Mouse (Mus musculus) lung, embryonic 15.5 days (tissue): ENCODE data around the gene Taf1a. TPM values are rescaled to one million over a fixed set of nuclear protein-coding genes. Genes with fewer than 3 reads are reported as not detected.
A peak's percentile ranks its signal among the peaks of the same experiment; 100 is the strongest.

Experiments
- ATAC-seq: fragments of 200-750 bp; cut with Nextera tagmentation; 2 replicates; pipeline ENCODE4 v1.8.0; 2017; ENCODE audit warnings: moderate number of reproducible peaks, borderline replicate concordance; ENCODE audit not compliant: low FRiP score, low TSS enrichment; ENCODE audit errors: extremely low read depth
- H3K27ac ChIP-seq: fragments of 300-500 bp; sonication (generic); 2 replicates; pipeline ENCODE4 v1.5.1; 2015; ENCODE audit warnings: moderate library complexity, mild to moderate bottlenecking, inconsistent platforms
- H3K27me3 ChIP-seq: fragments of 300-500 bp; sonication (generic); 2 replicates; pipeline ENCODE4 v1.6.1; 2015; ENCODE audit warnings: inconsistent platforms
- H3K36me3 ChIP-seq: fragments of 300-500 bp; sonication (generic); 2 replicates; pipeline ENCODE4 v1.6.1; 2015; ENCODE audit warnings: inconsistent platforms
- H3K4me1 ChIP-seq: fragments of 300-500 bp; sonication (generic); 2 replicates; pipeline ENCODE4 v1.6.1; 2015; ENCODE audit warnings: inconsistent platforms
- H3K4me2 ChIP-seq: fragments of 300-500 bp; sonication (generic); 2 replicates; pipeline ENCODE4 v1.6.1; 2015; ENCODE audit warnings: inconsistent platforms, mild to moderate bottlenecking, moderate library complexity
- H3K4me3 ChIP-seq: fragments of 300-500 bp; sonication (generic); 2 replicates; pipeline ENCODE4 v1.5.1; 2015; ENCODE audit warnings: mild to moderate bottlenecking, inconsistent platforms
- H3K9ac ChIP-seq: fragments of 300-500 bp; sonication (generic); 2 replicates; pipeline ENCODE4 v1.6.1; 2015; ENCODE audit warnings: inconsistent platforms
- H3K9me3 ChIP-seq: fragments of 300-500 bp; sonication (generic); 2 replicates; pipeline ENCODE4 v1.6.1; 2016; ENCODE audit warnings: inconsistent platforms
- WGBS: fragments of 180-500 bp; shearing (Covaris S2); methylation state at CpG from one replicate; pipeline ENCODE4 v1.1.7; 2015; 5-methylcytosine and 5-hydroxymethylcytosine counted together
- polyA plus RNA-seq: library from polyadenylated mRNA; unstranded; fragments of >200 nt; fragmentation: Nextera tagmentation; extraction: Ambion mirVana; gene quantifications from 2 replicates; pipeline ENCODE4 v1.2.1, GENCODE M21; 2015

The Taf1a gene
- polyA plus RNA-seq, 1 experiment from 2014 or later: 21.0 TPM

GRCm38 (mm10) chr1:183417873-183418272 is 29.1 kb downstream of the Taf1a start, which contains the start of gene Hhipl2:
Hhipl2 (plus strand) TSS chr1:183418215.
- 56% methylated on average over 12 of the region's 12 CpGs for WGBS
- H3K9ac ChIP-seq: no peak within 1 kb of the TSS
- H3K4me3 ChIP-seq: no peak within 1 kb of the TSS
- ATAC-seq: no peak
- no peak within 1 kb of the TSS for H3K4me2 ChIP-seq
- no peak within 1 kb of the TSS for H3K27ac ChIP-seq
- H3K36me3 ChIP-seq: no peaks in the 10 kb centered on the region
- H3K4me1 ChIP-seq: no peaks in the 10 kb centered on the region
- H3K27me3 ChIP-seq: no peaks in the 10 kb centered on the region
- no peaks in the 10 kb centered on the region for H3K9me3 ChIP-seq

DNA sequence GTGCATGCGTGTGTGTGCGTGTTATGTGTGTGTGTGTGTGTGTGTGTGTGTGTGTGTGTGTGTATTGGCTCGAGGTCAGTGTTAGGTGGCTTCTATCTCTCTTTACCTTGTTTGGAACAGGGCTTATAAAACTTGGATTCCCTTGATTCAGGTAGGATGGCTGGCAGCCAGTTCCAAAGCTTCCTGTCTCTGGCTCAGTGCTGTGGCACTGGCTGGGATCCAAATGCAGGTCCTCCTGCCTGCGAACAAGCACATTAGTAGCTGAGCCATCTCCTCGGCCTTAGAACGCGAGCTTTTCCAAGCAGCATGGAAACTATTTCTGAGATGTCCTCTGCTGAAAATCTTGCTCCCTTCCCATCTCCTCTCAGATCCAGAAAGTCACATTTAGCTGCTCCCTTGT is 31.0 kb downstream of the Taf1a start:
- 77% methylated on average over 7 of the region's 7 CpGs for WGBS
- Histone ChIP-seq H3K27ac (no peak overlapping the region), H3K9ac (no peak overlapping the region)

DNA sequence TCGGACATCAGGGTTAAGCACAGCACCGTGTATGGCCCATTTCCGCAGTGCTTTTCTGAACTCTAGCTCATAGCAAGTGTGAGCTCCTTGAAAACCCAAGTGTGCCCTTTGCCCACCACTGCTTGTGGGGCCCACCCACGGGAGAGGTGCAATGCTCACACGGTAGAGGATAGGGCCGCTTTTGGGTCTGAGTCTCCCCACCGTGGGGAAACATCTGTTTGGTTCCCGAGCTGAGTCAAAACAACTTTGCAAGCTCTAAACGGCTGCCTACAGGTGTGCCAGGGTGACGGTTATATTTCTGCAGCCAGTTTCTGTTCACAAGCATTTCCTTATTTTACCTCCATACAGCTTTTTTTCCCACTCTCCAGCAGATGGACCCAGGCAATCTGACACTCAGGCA is 31.5 kb downstream of the Taf1a start:
- Histone ChIP-seq H3K36me3 (no peaks in the 10 kb centered on the region), H3K9me3 (no peaks in the 10 kb centered on the region), H3K4me3 (no peak overlapping the region), H3K9ac (no peak overlapping the region), H3K4me2 (no peak overlapping the region), H3K4me1 (no peaks in the 10 kb centered on the region), H3K27ac (no peak overlapping the region), H3K27me3 (no peaks in the 10 kb centered on the region)
- WGBS: 79% methylated on average over 10 of the region's 10 CpGs
- ATAC-seq: no peak

More for the DNA sequence above, 31.0 kb downstream of the Taf1a start:
- Histone ChIP-seq H3K4me2 (no peak overlapping the region), H3K4me1 (no peaks in the 10 kb centered on the region), H3K4me3 (no peak overlapping the region), H3K36me3 (no peaks in the 10 kb centered on the region), H3K27me3 (no peaks in the 10 kb centered on the region), H3K9me3 (no peaks in the 10 kb centered on the region)
- no peak for ATAC-seq

- no peak for ATAC-seq
- WGBS: 93% methylated on average over 7 of the region's 7 CpGs
- Histone ChIP-seq H3K27ac (no peak overlapping the region), H3K4me1 (no peaks in the 10 kb centered on the region), H3K4me2 (no peak overlapping the region), H3K4me3 (no peak overlapping the region), H3K9me3 (no peaks in the 10 kb centered on the region), H3K9ac (no peak overlapping the region), H3K36me3 (no peaks in the 10 kb centered on the region), H3K27me3 (no peaks in the 10 kb centered on the region)
Observed at GRCm38 (mm10) chr1:183424100-183424499, 35.3 kb downstream of the Taf1a start.

GRCm38 (mm10) chr1:183434918-183435317 is 46.1 kb downstream of the Taf1a start:
- Histone ChIP-seq H3K9me3 (no peaks in the 10 kb centered on the region), H3K4me2 (no peak overlapping the region), H3K27ac (no peak overlapping the region), H3K36me3 (no peaks in the 10 kb centered on the region), H3K27me3 (no peaks in the 10 kb centered on the region), H3K4me1 (peaks cover 5% of the 10 kb centered on the region; the same call in 1 of the 2 replicates), H3K4me3 (no peak overlapping the region), H3K9ac (no peak overlapping the region)
- 89% methylated on average over 9 of the region's 9 CpGs for WGBS
- ATAC-seq: no peak

GRCm38 (mm10) chr1:183439036-183439435 is 50.3 kb downstream of the Taf1a start:
- no peaks in the 10 kb centered on the region for H3K36me3 ChIP-seq
- H3K27ac ChIP-seq: no peak overlapping the region
- 27% methylated on average over 22 of the region's 22 CpGs for WGBS
- no peaks in the 10 kb centered on the region; the same call in 1 of the 2 replicates for H3K9me3 ChIP-seq
- H3K27me3 ChIP-seq: no peaks in the 10 kb centered on the region
- peaks cover 5% of the 10 kb centered on the region; the same call in 1 of the 2 replicates for H3K4me1 ChIP-seq
- 0 out of 2 replicates have a peak overlapping the region, but pooled peaks have one; percentile 20 for H3K9ac ChIP-seq
- ATAC-seq: 0 out of 2 replicates have a peak, but pooled peaks have one; percentile 50
- H3K4me3 ChIP-seq: peak overlapping the region; percentile 26
- peak overlapping the region; percentile 52 for H3K4me2 ChIP-seq

GRCm38 (mm10) chr1:183442015-183442774 is 53.4 kb downstream of the Taf1a start:
- Histone ChIP-seq H3K36me3 (no peaks in the 10 kb centered on the region), H3K27me3 (no peaks in the 10 kb centered on the region), H3K4me3 (no peak overlapping the region), H3K9me3 (no peaks in the 10 kb centered on the region; the same call in 1 of the 2 replicates), H3K27ac (no peak overlapping the region), H3K4me1 (peaks cover 5% of the 10 kb centered on the region; the same call in 1 of the 2 replicates), H3K4me2 (no peak overlapping the region), H3K9ac (no peak overlapping the region)
- ATAC-seq: no peak
- 20% methylated on average over 19 of the region's 19 CpGs for WGBS

- Histone ChIP-seq H3K9me3 (no peaks in the 10 kb centered on the region), H3K27ac (no peak overlapping the region), H3K36me3 (no peaks in the 10 kb centered on the region), H3K4me2 (no peak overlapping the region), H3K4me3 (no peak overlapping the region), H3K4me1 (no peaks in the 10 kb centered on the region), H3K9ac (no peak overlapping the region), H3K27me3 (no peaks in the 10 kb centered on the region)
- no peak for ATAC-seq
- WGBS: 16% methylated on average over 3 of the region's 3 CpGs
Observed at GRCm38 (mm10) chr1:183453066-183453465, 64.3 kb downstream of the Taf1a start.

Other genes starting within 250 kb of the Taf1a start
- gene Disp1, start 167.5 kb upstream of the Taf1a start, polyA plus RNA-seq: 7.9 and 8.3 TPM in 2 replicates
- gene Aida, start 92.4 kb upstream of the Taf1a start, polyA plus RNA-seq: 43.9 and 46.4 TPM in 2 replicates
- 40.5 and 44.5 TPM in 2 replicates for gene Brox, start 91.7 kb upstream of the Taf1a start, polyA plus RNA-seq
- 91.2 and 92.7 TPM in 2 replicates for gene Mia3, start 19.4 kb upstream of the Taf1a start, polyA plus RNA-seq
- gene Hhipl2, start 29.2 kb downstream of the Taf1a start, polyA plus RNA-seq: 0.06 and 0.36 TPM in 2 replicates